4 mouse cellular contexts compared by ENCODE assay signal in the genomic region with DNA sequence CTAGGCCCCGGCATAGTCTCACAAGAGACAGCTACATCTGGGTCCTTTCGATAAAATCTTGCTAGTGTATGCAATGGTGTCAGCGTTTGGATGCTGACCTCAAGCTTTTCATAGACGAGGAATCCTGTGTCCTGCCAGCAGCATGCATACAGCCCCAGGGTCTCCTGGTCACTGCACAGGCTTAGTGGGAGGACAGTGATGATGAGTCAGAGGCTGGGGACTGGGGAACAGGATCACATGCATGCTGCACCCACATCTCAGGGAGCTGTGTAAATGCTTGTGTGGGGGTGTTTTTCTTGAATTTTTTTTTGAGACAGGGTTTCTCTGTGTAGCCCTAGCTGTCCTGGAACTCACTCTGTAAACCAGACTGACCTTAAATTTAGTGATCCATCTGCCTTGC. TPM values are rescaled to one million over a fixed set of nuclear protein-coding genes. Genes with fewer than 3 reads are reported as not detected.
"Had no signal": no experiment of that assay in that cellular context is flagged by ENCODE, and none has a peak within 500 bp of the region (broad histone marks: within the 10 kb centered on the region; RNA-seq: fewer than 3 reads in every experiment).

No protein-coding gene starts in this region.

RNA-seq across cellular contexts. Expression of a gene that starts 48.7 kb away (rescaled TPM):
- total RNA-seq: common myeloid progenitor, adult 5-6 weeks; gastrocnemius, postnatal 10 days; granulocyte monocyte progenitor cell, adult 5-6 weeks had no signal
- polyA plus RNA-seq: erythroblast, embryonic 14.5 days had no signal
